Mouse (Mus musculus): ENCODE measurements at regions not wholly inside any gene's neighbourhood (a gene's known extent, or its start where the extent isn't known, plus 50 kb on each side); places are given as distances from the start of the nearest gene placed in this dataset.

DNA sequence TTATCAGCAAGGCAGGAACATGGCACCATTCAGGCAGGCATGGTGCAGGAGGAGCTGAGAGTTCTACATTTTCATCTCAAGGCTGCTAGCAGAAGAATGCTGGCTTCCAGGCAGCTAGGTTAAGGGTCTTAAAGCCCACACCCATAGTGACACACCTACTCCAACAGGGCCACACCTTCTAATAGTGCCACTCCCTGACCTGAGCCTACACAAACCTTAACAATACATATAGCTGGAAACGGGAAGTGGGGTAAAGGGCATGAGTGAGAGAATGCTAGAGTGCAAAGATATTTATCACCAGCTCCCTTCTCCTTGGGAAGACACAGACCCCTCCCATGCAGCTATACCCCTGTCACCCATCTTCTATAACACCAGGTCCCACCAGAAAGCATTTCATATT lies 230.6 kb downstream of the Irx1 start:
- Histone ChIP-seq H3K36me3 (no peaks in the 10 kb centered on the region), H3K27ac (no peak overlapping the region), H3K9ac (no peak overlapping the region), H3K27me3 (0 out of 2 replicates have a peak, but pooled peaks cover 3% of the 10 kb centered on the region), H3K4me2 (no peak overlapping the region), H3K4me3 (replicated peaks) (no peak overlapping the region), H3K9me3 (replicated peaks) (no peaks in the 10 kb centered on the region), H3K4me1 (no peaks in the 10 kb centered on the region)
- ATAC-seq (replicated peaks; ENCODE audit: low FRiP score) = no peak
- 75% methylated on average over 1 of the region's 1 CpGs for WGBS

GRCm38 (mm10) chr13:71690069-71690817 lies 273.3 kb downstream of the Irx1 start:
- no peak for ATAC-seq (replicated peaks; ENCODE audit: low FRiP score)
- no peak overlapping the region for H3K27ac ChIP-seq
- H3K4me1 ChIP-seq = peaks cover 12% of the 10 kb centered on the region
- H3K4me2 ChIP-seq = 0 out of 2 replicates have a peak overlapping the region, but pooled peaks have one; percentile 12
- H3K9ac ChIP-seq = no peak overlapping the region
- H3K9me3 ChIP-seq (replicated peaks) = no peaks in the 10 kb centered on the region
- no peak overlapping the region for H3K4me3 ChIP-seq (replicated peaks)
- H3K27me3 ChIP-seq = peaks cover 10% of the 10 kb centered on the region; the same call in 1 of the 2 replicates
- 35% methylated on average over 20 of the region's 20 CpGs for WGBS
- no peaks in the 10 kb centered on the region for H3K36me3 ChIP-seq

GRCm38 (mm10) chr13:71689187-71689586 lies 274.3 kb downstream of the Irx1 start:
- no peak overlapping the region for H3K27ac ChIP-seq
- H3K36me3 ChIP-seq = no peaks in the 10 kb centered on the region
- peaks cover 12% of the 10 kb centered on the region for H3K4me1 ChIP-seq
- WGBS = 21% methylated on average over 9 of the region's 9 CpGs
- peaks cover 10% of the 10 kb centered on the region; the same call in 1 of the 2 replicates for H3K27me3 ChIP-seq
- no peaks in the 10 kb centered on the region for H3K9me3 ChIP-seq (replicated peaks)
- H3K4me2 ChIP-seq = no peak overlapping the region
- peak; percentile 58 for ATAC-seq (replicated peaks; ENCODE audit: low FRiP score)
- H3K4me3 ChIP-seq (replicated peaks) = no peak overlapping the region
- no peak overlapping the region for H3K9ac ChIP-seq

GRCm38 (mm10) chr13:71676081-71676624 lies 287.4 kb downstream of the Irx1 start:
- Histone ChIP-seq H3K27ac (no peak overlapping the region), H3K9me3 (replicated peaks) (no peaks in the 10 kb centered on the region), H3K4me3 (replicated peaks) (no peak overlapping the region), H3K4me1 (no peaks in the 10 kb centered on the region), H3K36me3 (no peaks in the 10 kb centered on the region), H3K9ac (no peak overlapping the region), H3K27me3 (0 out of 2 replicates have a peak, but pooled peaks cover 2% of the 10 kb centered on the region), H3K4me2 (no peak overlapping the region)
- WGBS = 68% methylated on average over 10 of the region's 10 CpGs
- no peak for ATAC-seq (replicated peaks; ENCODE audit: low FRiP score)

DNA sequence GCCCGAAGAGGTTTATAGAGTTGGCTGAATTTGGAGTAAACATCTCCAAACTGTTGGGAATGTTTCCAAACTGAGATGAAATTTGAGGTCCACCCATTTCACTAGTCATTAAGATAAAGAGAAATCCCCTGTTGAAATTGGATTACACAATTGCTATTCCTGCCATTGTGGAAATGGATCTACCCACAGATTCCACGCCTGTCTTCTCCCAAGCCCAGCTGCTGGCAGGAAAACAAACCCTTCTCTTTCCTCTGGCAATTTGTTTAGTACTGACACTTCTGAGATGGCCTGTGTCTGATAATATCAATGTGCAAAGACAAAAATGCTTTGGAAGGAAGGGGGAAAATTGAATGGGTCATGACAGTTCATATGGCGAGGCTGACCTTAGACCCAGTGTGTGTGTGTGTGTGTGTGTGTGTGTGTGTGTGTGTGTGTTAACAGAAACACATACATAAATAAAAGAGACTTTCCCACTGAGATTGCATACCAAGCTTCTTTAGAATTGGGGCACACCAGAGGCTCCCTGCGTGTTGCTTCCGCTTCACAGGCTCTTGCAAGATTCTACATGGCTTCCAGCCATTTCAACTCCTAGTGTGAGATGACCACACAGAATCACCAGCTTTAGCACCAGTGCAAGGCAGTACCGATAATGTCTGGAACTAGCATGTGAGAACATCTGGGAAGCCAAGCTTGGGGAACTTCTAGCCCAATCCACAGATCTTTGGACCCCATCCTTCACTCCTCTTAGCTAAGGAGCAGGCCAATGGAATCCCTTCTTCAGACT lies 293.4 kb downstream of the Irx1 start:
- 86% methylated on average over 6 of the region's 6 CpGs for WGBS
- Histone ChIP-seq H3K9ac (no peak overlapping the region), H3K36me3 (no peaks in the 10 kb centered on the region), H3K4me2 (no peak overlapping the region), H3K9me3 (replicated peaks) (no peaks in the 10 kb centered on the region), H3K4me3 (replicated peaks) (no peak overlapping the region), H3K27me3 (0 out of 2 replicates have a peak, but pooled peaks cover 3% of the 10 kb centered on the region), H3K4me1 (no peaks in the 10 kb centered on the region), H3K27ac (no peak overlapping the region)
- no peak for ATAC-seq (replicated peaks; ENCODE audit: low FRiP score)

- H3K36me3 ChIP-seq = no peaks in the 10 kb centered on the region
- no peak for ATAC-seq (replicated peaks; ENCODE audit: low FRiP score)
- H3K27ac ChIP-seq = no peak overlapping the region
- H3K4me2 ChIP-seq = no peak overlapping the region
- H3K4me3 ChIP-seq (replicated peaks) = no peak overlapping the region
- no peaks in the 10 kb centered on the region for H3K9me3 ChIP-seq (replicated peaks)
- no peak overlapping the region for H3K9ac ChIP-seq
- 0 out of 2 replicates have a peak, but pooled peaks cover 3% of the 10 kb centered on the region for H3K27me3 ChIP-seq
- 73% methylated on average over 2 of the region's 2 CpGs for WGBS
- no peaks in the 10 kb centered on the region for H3K4me1 ChIP-seq
Observed at GRCm38 (mm10) chr13:71668256-71668655, 295.3 kb downstream of the Irx1 start.

DNA sequence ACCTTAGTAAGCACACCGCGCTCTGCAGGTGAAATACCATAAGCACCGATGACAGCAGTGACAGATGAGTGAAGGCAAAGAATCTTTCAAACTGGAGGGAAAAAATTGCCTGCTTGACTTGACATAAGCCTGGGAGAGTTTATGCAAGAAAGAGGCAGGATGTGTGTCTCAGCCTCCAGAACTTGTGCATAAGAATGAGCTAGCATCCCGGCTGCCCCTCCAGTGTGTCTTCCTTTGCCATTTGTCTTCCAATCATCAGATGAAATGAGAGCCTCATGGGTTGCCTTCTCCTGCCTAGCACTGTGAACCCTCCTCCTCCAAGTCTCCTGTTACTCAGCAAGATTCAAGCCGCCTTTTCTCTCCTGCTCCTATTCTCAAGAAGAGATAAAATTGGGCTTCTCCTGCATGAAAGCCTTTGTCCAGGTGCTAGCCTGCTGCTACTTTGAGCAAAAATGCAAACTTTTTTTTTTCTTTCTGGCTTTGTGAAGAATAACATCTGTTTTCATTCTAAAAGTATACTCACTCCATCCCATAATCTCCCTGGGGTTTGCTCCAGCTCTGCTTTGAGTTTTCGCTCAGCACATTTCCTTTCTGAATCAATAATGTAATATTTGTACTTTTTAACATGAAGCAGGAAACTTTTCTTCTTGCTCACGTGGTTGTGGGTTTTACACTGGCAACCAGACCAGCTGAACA lies 298.2 kb downstream of the Irx1 start:
- Histone ChIP-seq H3K4me2 (no peak overlapping the region), H3K9ac (no peak overlapping the region), H3K27ac (no peak overlapping the region), H3K4me3 (replicated peaks) (no peak overlapping the region), H3K4me1 (no peaks in the 10 kb centered on the region), H3K27me3 (0 out of 2 replicates have a peak, but pooled peaks cover 3% of the 10 kb centered on the region), H3K9me3 (replicated peaks) (no peaks in the 10 kb centered on the region), H3K36me3 (no peaks in the 10 kb centered on the region)
- no peak for ATAC-seq (replicated peaks; ENCODE audit: low FRiP score)
- WGBS = 70% methylated on average over 7 of the region's 7 CpGs

- H3K4me2 ChIP-seq = no peak overlapping the region
- H3K4me1 ChIP-seq = no peaks in the 10 kb centered on the region
- no peak overlapping the region for H3K4me3 ChIP-seq (replicated peaks)
- no peaks in the 10 kb centered on the region for H3K36me3 ChIP-seq
- no peak overlapping the region for H3K27ac ChIP-seq
- peaks cover 12% of the 10 kb centered on the region; the same call in 1 of the 2 replicates for H3K27me3 ChIP-seq
- no peaks in the 10 kb centered on the region for H3K9me3 ChIP-seq (replicated peaks)
- no peak overlapping the region for H3K9ac ChIP-seq
- WGBS = 65% methylated on average over 2 of the region's 2 CpGs
- no peak for ATAC-seq (replicated peaks; ENCODE audit: low FRiP score)
Observed at GRCm38 (mm10) chr13:71657898-71658297, 305.6 kb downstream of the Irx1 start.

DNA sequence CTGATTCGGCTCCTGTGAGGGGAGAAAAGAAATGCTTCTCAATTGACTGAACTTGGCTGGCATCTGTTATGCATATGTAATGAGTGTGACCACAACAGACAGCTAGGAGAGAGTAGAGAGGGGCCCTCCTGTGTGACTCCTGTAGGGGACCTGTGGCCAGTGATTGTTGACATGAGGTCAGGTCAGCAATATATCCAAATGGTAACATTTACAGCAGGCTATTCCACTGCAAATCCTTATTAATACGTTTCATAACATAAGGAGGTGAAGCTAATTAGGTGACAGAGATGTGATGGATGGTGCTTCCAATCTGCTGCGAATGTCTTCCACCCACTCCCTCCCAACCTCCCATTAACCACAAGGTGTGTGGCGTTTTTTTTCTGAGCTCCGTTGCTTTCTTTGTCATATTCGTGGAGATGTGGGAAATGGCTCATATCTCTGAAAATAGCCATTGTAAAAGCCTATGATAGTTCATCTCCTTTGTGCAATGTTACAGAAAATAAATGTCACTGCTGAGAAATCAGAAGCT lies 309.5 kb downstream of the Irx1 start:
- no peak overlapping the region for H3K4me2 ChIP-seq
- peaks cover 22% of the 10 kb centered on the region for H3K27me3 ChIP-seq
- WGBS = 36% methylated on average over 6 of the region's 6 CpGs
- no peak overlapping the region for H3K27ac ChIP-seq
- H3K9ac ChIP-seq = no peak overlapping the region
- no peaks in the 10 kb centered on the region for H3K36me3 ChIP-seq
- no peaks in the 10 kb centered on the region for H3K4me1 ChIP-seq
- no peak overlapping the region for H3K4me3 ChIP-seq (replicated peaks)
- no peaks in the 10 kb centered on the region for H3K9me3 ChIP-seq (replicated peaks)
- ATAC-seq (replicated peaks; ENCODE audit: low FRiP score) = no peak

DNA sequence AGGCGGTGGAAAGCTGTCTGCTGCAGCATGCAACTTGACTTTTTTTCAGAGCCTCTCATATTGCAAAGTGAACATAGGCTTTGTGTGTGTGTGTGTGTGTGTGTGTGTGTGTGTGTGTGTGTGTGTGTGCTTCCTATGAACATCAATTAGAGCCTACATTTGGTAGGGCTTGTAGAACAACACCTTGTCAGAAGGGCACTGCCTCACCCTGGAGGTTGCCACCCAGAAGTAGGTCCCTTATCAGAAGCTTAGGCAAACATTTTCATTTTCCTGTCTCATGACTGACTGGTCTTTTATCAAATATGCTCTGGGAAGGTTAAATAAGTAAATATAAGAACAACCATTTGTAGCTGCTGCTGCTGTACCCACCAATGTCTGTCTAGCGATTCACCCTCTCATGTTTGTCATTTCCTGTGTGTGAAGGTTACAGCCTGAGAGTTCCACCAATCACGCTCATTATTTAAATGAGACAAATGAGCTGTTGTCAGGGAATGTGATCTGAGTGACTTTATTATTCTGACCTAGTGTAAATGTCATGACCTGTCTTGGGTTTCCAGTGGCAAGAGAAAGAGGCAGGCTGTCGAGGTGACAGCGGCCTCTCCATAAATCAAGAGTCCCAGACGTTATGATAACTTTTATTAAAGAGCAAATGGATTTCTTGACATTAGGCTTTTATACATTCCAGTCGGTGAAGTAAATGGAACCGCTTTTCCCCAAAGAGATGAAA lies 310.1 kb downstream of the Irx1 start:
- H3K9ac ChIP-seq = no peak overlapping the region
- no peaks in the 10 kb centered on the region for H3K9me3 ChIP-seq (replicated peaks)
- 19% methylated on average over 8 of the region's 8 CpGs for WGBS
- H3K4me2 ChIP-seq = no peak overlapping the region
- no peak overlapping the region for H3K4me3 ChIP-seq (replicated peaks)
- no peaks in the 10 kb centered on the region for H3K4me1 ChIP-seq
- no peaks in the 10 kb centered on the region for H3K36me3 ChIP-seq
- peaks cover 22% of the 10 kb centered on the region for H3K27me3 ChIP-seq
- no peak for ATAC-seq (replicated peaks; ENCODE audit: low FRiP score)
- no peak overlapping the region for H3K27ac ChIP-seq

- Histone ChIP-seq H3K27ac (no peak overlapping the region), H3K4me1 (no peaks in the 10 kb centered on the region), H3K27me3 (peaks cover 17% of the 10 kb centered on the region), H3K9me3 (replicated peaks) (no peaks in the 10 kb centered on the region), H3K4me3 (replicated peaks) (no peak overlapping the region), H3K36me3 (no peaks in the 10 kb centered on the region), H3K9ac (no peak overlapping the region), H3K4me2 (no peak overlapping the region)
- 36% methylated on average over 2 of the region's 2 CpGs for WGBS
- ATAC-seq (replicated peaks; ENCODE audit: low FRiP score) = no peak
Observed at GRCm38 (mm10) chr13:71649876-71650275, 313.6 kb downstream of the Irx1 start.
